Mouse (Mus musculus) G1E-ER4 (cell line): ENCODE data around the gene Adam19. TPM values are rescaled to one million over a fixed set of nuclear protein-coding genes. Genes with fewer than 3 reads are reported as not detected.

ENCODE experiments used
- GATA1 ChIP-seq: IDR thresholded peaks from one replicate; pipeline ENCODE4 v1.8.0; 2012; ENCODE audit warnings: low read length, inconsistent platforms
- polyA plus RNA-seq: library from polyadenylated mRNA; stranded (reverse); fragments of >175 nt; gene quantifications from 2 replicates; pipeline ENCODE4 v1.2.3, GENCODE M21; 2012

Gene Adam19
- polyA plus RNA-seq, 1 experiment: not detected

DNA sequence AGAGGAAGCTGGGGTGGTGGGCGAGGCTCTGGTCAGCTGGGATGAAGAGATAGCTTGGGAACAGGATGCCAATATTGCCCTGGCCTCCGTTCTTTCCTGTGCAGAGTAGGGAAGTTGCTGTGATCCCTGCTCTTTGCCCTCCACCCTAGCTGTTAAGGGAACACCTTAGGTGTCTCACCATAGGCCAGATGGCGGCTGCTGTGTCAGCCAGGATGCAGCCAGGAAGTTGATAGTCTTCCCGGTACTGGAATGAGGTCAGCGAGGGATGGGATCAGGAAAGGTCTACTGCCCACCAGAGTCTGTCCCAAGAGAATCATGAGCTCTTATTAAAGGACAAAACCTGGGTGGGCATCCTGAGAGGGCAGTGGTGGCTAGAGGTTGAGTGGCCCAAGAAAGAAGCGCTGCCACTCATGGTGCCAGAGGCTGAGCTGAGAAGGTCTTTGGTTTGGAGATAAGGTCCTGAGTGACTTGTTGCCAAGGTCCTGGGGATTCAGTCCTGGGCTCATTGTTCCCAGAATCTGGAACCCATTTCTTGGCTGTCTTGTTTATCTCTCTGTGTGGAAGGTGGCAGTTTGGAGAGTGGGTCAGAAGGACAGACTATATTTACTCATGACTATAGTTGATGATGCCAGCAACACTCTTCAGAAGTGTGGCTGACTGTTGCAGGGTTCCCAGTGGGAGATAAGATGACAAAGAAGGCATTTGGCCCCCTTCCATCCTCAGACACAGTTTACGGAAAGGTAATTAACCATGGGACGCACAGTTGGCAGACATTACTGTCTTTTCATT, 54.6 kb downstream of the Adam19 start:
- TF ChIP-seq GATA1: no peak

- no peak for TF ChIP-seq GATA1
Measured at GRCm38 (mm10) chr11:46110945-46111287, 55.1 kb downstream of the Adam19 start.

DNA sequence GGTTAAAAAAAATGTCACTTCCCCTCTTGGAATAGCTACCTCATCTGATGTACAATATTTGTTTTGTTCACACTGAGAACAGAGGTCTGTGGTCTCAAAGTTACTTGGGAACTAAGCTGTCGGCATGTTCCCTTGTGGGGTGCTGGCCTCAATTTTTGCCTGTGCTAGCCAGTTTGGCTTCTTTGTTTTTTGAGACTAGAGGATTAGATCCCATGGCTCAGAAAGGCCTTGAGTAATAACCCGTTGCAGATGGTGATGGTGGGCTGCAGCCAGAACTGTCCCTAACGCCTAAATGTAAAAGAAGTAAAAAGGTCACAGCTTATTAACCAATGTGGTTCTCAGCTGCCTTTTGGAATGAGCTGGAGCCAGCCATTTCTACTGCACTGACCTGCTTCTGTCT, 57.4 kb downstream of the Adam19 start:
- no peak for TF ChIP-seq GATA1

DNA sequence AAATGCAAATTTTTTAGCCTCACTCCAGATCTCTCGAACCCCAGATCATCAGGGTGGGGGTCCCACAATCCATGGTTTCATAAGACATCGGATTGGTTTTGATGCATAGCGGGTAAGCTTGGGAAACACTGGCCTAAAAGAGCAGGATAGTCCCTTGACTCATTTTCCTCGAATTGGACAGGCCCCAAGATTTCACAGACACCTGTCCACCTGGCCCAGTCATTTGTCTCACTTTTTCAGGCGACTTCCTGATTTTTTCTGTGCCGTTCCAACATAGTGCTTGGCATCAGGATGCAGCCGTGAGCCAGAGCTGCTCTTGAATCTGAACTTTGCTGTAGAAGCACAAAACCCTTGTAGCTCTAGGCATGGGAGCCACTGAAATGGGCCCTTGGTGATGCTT, 58.4 kb downstream of the Adam19 start:
- TF ChIP-seq GATA1: no peak

- no peak for TF ChIP-seq GATA1
Measured at GRCm38 (mm10) chr11:46115011-46115410, 59.2 kb downstream of the Adam19 start.

- no peak for TF ChIP-seq GATA1
Measured at GRCm38 (mm10) chr11:46115411-46116173, 59.8 kb downstream of the Adam19 start.

DNA sequence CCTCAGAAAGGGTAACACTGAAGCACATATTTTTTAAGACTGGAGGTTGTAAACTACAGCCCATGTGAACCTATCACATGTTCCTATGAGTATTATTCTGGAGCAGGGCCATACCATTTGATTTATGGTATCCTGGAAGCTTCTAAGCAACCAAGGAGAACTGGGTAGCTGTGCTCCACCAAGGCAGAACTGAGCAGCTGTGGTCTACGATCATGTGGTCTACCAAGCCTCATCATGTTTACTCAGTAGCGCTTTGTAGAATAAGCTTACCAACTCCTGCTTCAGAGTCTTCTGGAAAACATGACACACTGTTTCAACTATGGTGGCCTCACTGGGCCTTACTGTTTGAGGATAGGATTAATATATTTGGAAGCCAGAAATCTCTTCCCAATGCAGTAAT, 60.7 kb downstream of the Adam19 start:
- no peak for TF ChIP-seq GATA1

GRCm38 (mm10) chr11:46119624-46120023, 63.8 kb downstream of the Adam19 start:
- TF ChIP-seq GATA1: no peak

- TF ChIP-seq GATA1: no peak
Measured at GRCm38 (mm10) chr11:46120084-46120483, 64.3 kb downstream of the Adam19 start.

DNA sequence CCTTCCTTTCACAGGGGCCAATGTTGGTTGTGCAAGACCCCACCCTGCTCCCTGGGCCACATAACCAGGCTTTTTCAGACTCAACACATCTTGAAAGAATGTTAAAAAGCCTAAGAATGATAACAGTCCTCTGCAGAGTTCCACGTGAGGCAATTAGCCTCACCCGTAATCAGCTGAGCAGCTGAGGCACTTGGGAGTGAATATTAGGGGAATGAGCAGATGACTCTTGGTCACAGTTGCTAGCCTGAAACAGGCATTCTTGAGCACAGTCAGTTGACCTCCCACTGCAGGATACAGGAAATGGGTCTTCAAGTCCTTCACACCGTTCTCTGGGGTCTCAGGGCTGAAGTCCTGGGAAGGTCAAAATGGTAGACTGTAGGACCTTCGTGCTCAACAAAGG, 65.9 kb downstream of the Adam19 start:
- no peak for TF ChIP-seq GATA1

- TF ChIP-seq GATA1: no peak
Measured at GRCm38 (mm10) chr11:46122875-46123274, 67.1 kb downstream of the Adam19 start.

- no peak for TF ChIP-seq GATA1
Measured at GRCm38 (mm10) chr11:46123328-46123866, 67.6 kb downstream of the Adam19 start.

DNA sequence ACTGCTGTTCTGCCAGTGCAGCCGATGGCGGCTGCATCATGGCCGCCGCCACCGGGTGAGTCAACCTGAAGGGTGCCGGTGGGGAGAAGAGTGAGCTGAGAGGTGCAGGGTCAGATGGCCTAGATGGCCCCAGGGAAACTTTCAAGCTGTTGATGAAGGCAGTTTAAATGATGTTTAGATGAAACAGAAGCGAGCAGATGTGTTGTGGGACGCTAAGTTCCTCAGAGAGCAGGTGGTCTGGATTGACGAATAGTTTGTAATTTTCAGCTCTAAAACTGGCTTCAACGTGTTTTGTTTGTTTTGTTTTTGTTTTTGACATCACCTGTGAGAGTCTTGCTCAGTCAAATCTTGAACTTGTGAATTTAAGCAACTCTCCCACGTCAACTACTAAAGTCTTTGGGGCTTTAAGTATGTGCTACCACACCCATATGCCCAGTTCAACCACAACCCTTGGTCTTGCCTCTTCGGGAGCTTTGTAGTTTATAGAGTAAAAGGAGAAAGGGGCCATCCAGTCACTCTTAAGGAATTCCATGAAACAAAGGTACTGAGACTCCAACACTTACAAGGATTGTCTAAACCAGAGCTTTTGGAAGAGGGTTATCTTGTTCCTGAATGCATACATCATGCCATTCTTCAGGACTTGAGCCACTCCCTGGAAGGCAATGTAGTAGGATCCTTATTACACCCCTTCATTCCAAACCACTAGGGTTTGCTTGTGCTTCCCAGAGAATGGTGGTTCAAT, 69.5 kb downstream of the Adam19 start:
- TF ChIP-seq GATA1: no peak

DNA sequence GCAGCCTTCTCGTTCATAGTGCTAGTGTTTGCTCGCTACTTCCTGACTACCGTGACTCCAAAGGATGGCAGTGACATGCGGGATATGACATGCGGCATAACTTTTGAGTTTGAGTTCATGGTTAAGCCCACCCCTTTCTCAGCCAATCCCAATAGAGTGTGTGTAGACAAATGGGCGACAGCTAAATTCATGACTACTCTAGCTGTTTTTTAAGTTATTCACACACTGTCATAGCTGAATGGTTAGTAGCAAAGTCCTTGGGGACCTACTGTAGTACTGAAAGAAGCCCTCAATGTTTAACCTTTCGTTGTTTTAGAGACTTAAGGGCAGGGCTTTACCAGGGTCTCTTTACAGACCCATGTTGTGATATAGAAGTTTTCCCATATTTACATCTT, 70.0 kb downstream of the Adam19 start:
- TF ChIP-seq GATA1: no peak

DNA sequence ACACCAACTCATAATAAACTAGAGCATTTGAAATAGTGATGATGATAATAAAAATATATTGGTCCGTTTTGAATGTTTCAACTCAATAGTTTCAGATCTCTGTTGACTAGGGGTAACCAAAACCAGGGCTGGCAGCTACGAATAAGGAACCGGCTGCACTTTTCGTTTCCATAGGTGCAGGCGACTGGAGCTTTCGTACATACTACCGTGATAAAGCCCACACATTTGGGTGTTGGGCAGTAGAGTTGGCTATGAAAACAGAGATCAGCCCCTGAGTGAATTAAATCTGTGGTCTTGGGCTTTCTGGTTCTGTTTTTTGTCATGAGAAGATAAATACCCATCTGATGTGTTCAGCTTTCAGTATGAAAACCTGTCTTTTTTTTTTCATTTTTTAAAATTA, 70.5 kb downstream of the Adam19 start:
- no peak for TF ChIP-seq GATA1

GRCm38 (mm10) chr11:46126827-46127410, 71.1 kb downstream of the Adam19 start:
- TF ChIP-seq GATA1: no peak
